Mouse (Mus musculus) forebrain, embryonic 12.5 days (tissue): ENCODE measurements around the gene Commd8. TPM values are rescaled to one million over a fixed set of nuclear protein-coding genes. Genes with fewer than 3 reads are reported as not detected.

Source experiments
- ATAC-seq: fragments of 200-750 bp; cut with Nextera tagmentation; 2 replicates; pipeline ENCODE4 v1.8.0; 2017; ENCODE audit warnings: moderate TSS enrichment; ENCODE audit not compliant: low FRiP score
- H3K27ac ChIP-seq: fragments of 300-500 bp; sonication (generic); 2 replicates; pipeline ENCODE4 v1.5.1; 2016; ENCODE audit warnings: mild to moderate bottlenecking
- H3K27me3 ChIP-seq: fragments of 300-500 bp; sonication (generic); 2 replicates; pipeline ENCODE4 v1.6.1; 2016; ENCODE audit warnings: mild to moderate bottlenecking
- H3K36me3 ChIP-seq: fragments of 300-500 bp; sonication (generic); replicated peaks from 2 replicates; pipeline ENCODE4 v1.6.1; 2016; ENCODE audit warnings: mild to moderate bottlenecking
- H3K4me1 ChIP-seq: fragments of 300-500 bp; sonication (generic); 2 replicates; pipeline ENCODE4 v1.6.1; 2016
- H3K4me2 ChIP-seq: fragments of 300-500 bp; sonication (generic); 2 replicates; pipeline ENCODE4 v1.6.1; 2016; ENCODE audit warnings: mild to moderate bottlenecking, moderate library complexity
- H3K4me3 ChIP-seq: fragments of 300-500 bp; sonication (generic); replicated peaks from 2 replicates; pipeline ENCODE4 v1.5.1; 2016; ENCODE audit warnings: mild to moderate bottlenecking
- H3K9ac ChIP-seq: fragments of 300-500 bp; sonication (generic); 2 replicates; pipeline ENCODE4 v1.6.1; 2016; ENCODE audit warnings: mild to moderate bottlenecking
- H3K9me3 ChIP-seq: fragments of 300-500 bp; sonication (generic); 2 replicates; pipeline ENCODE4 v1.6.1; 2016
- WGBS: fragments of 180-500 bp; shearing (Covaris S2); methylation state at CpG from one replicate; pipeline ENCODE4 v1.1.7; 2016; 5-methylcytosine and 5-hydroxymethylcytosine counted together
- polyA plus RNA-seq: library from polyadenylated mRNA; unstranded; fragments of >200 nt; fragmentation: Nextera tagmentation; extraction: Ambion mirVana; gene quantifications from 2 replicates; pipeline ENCODE4 v1.2.1, GENCODE M21; 2016

Gene Commd8
- polyA plus RNA-seq = 151 and 157 TPM in 2 replicates

- H3K9me3 ChIP-seq = no peaks in the 10 kb centered on the region
- H3K36me3 ChIP-seq = peaks cover 8% of the 10 kb centered on the region; the same call in 1 of the 2 replicates
- peak within 1 kb of the TSS; percentile 75 for H3K9ac ChIP-seq
- peak within 1 kb of the TSS; percentile 76 for H3K4me3 ChIP-seq
- ATAC-seq = peak; percentile 96
- under 1% methylated on average over 38 of the region's 38 CpGs for WGBS
- peak within 1 kb of the TSS; percentile 76 for H3K4me2 ChIP-seq
- no peaks in the 10 kb centered on the region for H3K27me3 ChIP-seq
- H3K27ac ChIP-seq = peak within 1 kb of the TSS; percentile 63
- peaks cover 9% of the 10 kb centered on the region for H3K4me1 ChIP-seq
These were observed at the start of gene Commd8 for GRCm38 (mm10) chr5:72167594-72168284. TSS of gene Commd8 (minus strand) at chr5:72168189.

GRCm38 (mm10) chr5:72211741-72212140 is 43.8 kb upstream of the Commd8 start:
- no peak for ATAC-seq
- Histone ChIP-seq H3K27me3 (no peaks in the 10 kb centered on the region), H3K9me3 (no peaks in the 10 kb centered on the region), H3K4me2 (no peak overlapping the region), H3K9ac (no peak overlapping the region), H3K36me3 (no peaks in the 10 kb centered on the region), H3K4me3 (no peak overlapping the region), H3K27ac (no peak overlapping the region), H3K4me1 (no peaks in the 10 kb centered on the region; the same call in 1 of the 2 replicates)
- WGBS = 77% methylated on average over 18 of the region's 18 CpGs

- WGBS = 74% methylated on average over 5 of the region's 5 CpGs
- Histone ChIP-seq H3K4me1 (no peaks in the 10 kb centered on the region; the same call in 1 of the 2 replicates), H3K27me3 (no peaks in the 10 kb centered on the region), H3K9ac (no peak overlapping the region), H3K4me2 (no peak overlapping the region), H3K4me3 (no peak overlapping the region), H3K27ac (no peak overlapping the region), H3K36me3 (no peaks in the 10 kb centered on the region), H3K9me3 (no peaks in the 10 kb centered on the region)
- no peak for ATAC-seq
These were observed 42.8 kb upstream of the Commd8 start for GRCm38 (mm10) chr5:72210812-72211139.

GRCm38 (mm10) chr5:72210123-72210811 is 42.3 kb upstream of the Commd8 start:
- WGBS = 72% methylated on average over 13 of the region's 13 CpGs
- Histone ChIP-seq H3K4me3 (no peak overlapping the region), H3K9me3 (no peaks in the 10 kb centered on the region), H3K4me1 (no peaks in the 10 kb centered on the region; the same call in 1 of the 2 replicates), H3K4me2 (no peak overlapping the region), H3K27ac (no peak overlapping the region), H3K9ac (no peak overlapping the region), H3K27me3 (no peaks in the 10 kb centered on the region), H3K36me3 (no peaks in the 10 kb centered on the region)
- ATAC-seq = no peak

GRCm38 (mm10) chr5:72208515-72208914 is 40.5 kb upstream of the Commd8 start:
- 97% methylated on average over 1 of the region's 1 CpGs for WGBS
- Histone ChIP-seq H3K9me3 (no peaks in the 10 kb centered on the region), H3K36me3 (no peaks in the 10 kb centered on the region), H3K27me3 (no peaks in the 10 kb centered on the region), H3K9ac (no peak overlapping the region), H3K4me3 (no peak overlapping the region), H3K27ac (no peak overlapping the region), H3K4me2 (no peak overlapping the region), H3K4me1 (peaks cover 2% of the 10 kb centered on the region; the same call in 1 of the 2 replicates)
- ATAC-seq = no peak

GRCm38 (mm10) chr5:72205271-72205670 is 37.3 kb upstream of the Commd8 start:
- no peak for ATAC-seq
- Histone ChIP-seq H3K9ac (no peak overlapping the region), H3K27ac (no peak overlapping the region), H3K4me1 (peaks cover 3% of the 10 kb centered on the region; the same call in 1 of the 2 replicates), H3K27me3 (0 out of 2 replicates have a peak, but pooled peaks cover 2% of the 10 kb centered on the region), H3K4me2 (no peak overlapping the region), H3K36me3 (no peaks in the 10 kb centered on the region), H3K4me3 (no peak overlapping the region), H3K9me3 (no peaks in the 10 kb centered on the region)
- 84% methylated on average over 5 of the region's 5 CpGs for WGBS

- H3K4me3 ChIP-seq = no peak overlapping the region
- H3K36me3 ChIP-seq = no peaks in the 10 kb centered on the region
- no peak overlapping the region for H3K27ac ChIP-seq
- ATAC-seq = no peak
- no peak overlapping the region for H3K4me2 ChIP-seq
- 0 out of 2 replicates have a peak, but pooled peaks cover 2% of the 10 kb centered on the region for H3K27me3 ChIP-seq
- WGBS = 82% methylated on average over 2 of the region's 2 CpGs
- H3K9ac ChIP-seq = no peak overlapping the region
- peaks cover 3% of the 10 kb centered on the region; the same call in 1 of the 2 replicates for H3K4me1 ChIP-seq
- H3K9me3 ChIP-seq = no peaks in the 10 kb centered on the region
These were observed 36.5 kb upstream of the Commd8 start for GRCm38 (mm10) chr5:72204507-72204906.

- ATAC-seq = peak; percentile 24; the same call in 1 of the 2 replicates
- Histone ChIP-seq H3K27ac (no peak overlapping the region), H3K36me3 (no peaks in the 10 kb centered on the region), H3K4me2 (peak overlapping the region; percentile 80), H3K9ac (peak overlapping the region; percentile 47), H3K4me1 (peaks cover 3% of the 10 kb centered on the region; the same call in 1 of the 2 replicates), H3K9me3 (no peaks in the 10 kb centered on the region), H3K27me3 (0 out of 2 replicates have a peak, but pooled peaks cover 2% of the 10 kb centered on the region), H3K4me3 (peak overlapping the region; percentile 57)
- 10% methylated on average over 10 of the region's 10 CpGs for WGBS
These were observed 35.7 kb upstream of the Commd8 start for GRCm38 (mm10) chr5:72203734-72204073.

GRCm38 (mm10) chr5:72203028-72203733 is 35.2 kb upstream of the Commd8 start:
- peak overlapping the region; percentile 57 for H3K4me3 ChIP-seq
- H3K4me2 ChIP-seq = peak overlapping the region; percentile 80
- H3K27me3 ChIP-seq = 0 out of 2 replicates have a peak, but pooled peaks cover 2% of the 10 kb centered on the region
- H3K9me3 ChIP-seq = no peaks in the 10 kb centered on the region
- H3K9ac ChIP-seq = peak overlapping the region; percentile 47
- ATAC-seq = peak; percentile 98
- H3K27ac ChIP-seq = 0 out of 2 replicates have a peak overlapping the region, but pooled peaks have one; percentile 36
- H3K4me1 ChIP-seq = peaks cover 3% of the 10 kb centered on the region; the same call in 1 of the 2 replicates
- no peaks in the 10 kb centered on the region for H3K36me3 ChIP-seq
- under 1% methylated on average over 32 of the region's 32 CpGs for WGBS

GRCm38 (mm10) chr5:72202016-72202415 is 34.0 kb upstream of the Commd8 start:
- Histone ChIP-seq H3K4me3 (no peak overlapping the region), H3K9ac (no peak overlapping the region), H3K4me2 (0 out of 2 replicates have a peak overlapping the region, but pooled peaks have one; percentile 3), H3K27me3 (0 out of 2 replicates have a peak, but pooled peaks cover 2% of the 10 kb centered on the region), H3K36me3 (no peaks in the 10 kb centered on the region), H3K4me1 (peaks cover 3% of the 10 kb centered on the region; the same call in 1 of the 2 replicates), H3K27ac (no peak overlapping the region), H3K9me3 (no peaks in the 10 kb centered on the region)
- ATAC-seq = no peak
- 37% methylated on average over 10 of the region's 10 CpGs for WGBS

- no peak overlapping the region for H3K27ac ChIP-seq
- ATAC-seq = no peak
- H3K4me3 ChIP-seq = no peak overlapping the region
- 0 out of 2 replicates have a peak, but pooled peaks cover 2% of the 10 kb centered on the region for H3K27me3 ChIP-seq
- 12% methylated on average over 7 of the region's 7 CpGs for WGBS
- no peaks in the 10 kb centered on the region for H3K9me3 ChIP-seq
- H3K36me3 ChIP-seq = no peaks in the 10 kb centered on the region
- H3K9ac ChIP-seq = no peak overlapping the region
- peaks cover 3% of the 10 kb centered on the region; the same call in 1 of the 2 replicates for H3K4me1 ChIP-seq
- 0 out of 2 replicates have a peak overlapping the region, but pooled peaks have one; percentile 3 for H3K4me2 ChIP-seq
These were observed 33.6 kb upstream of the Commd8 start for GRCm38 (mm10) chr5:72201600-72201999.

- no peak for ATAC-seq
- H3K36me3 ChIP-seq = no peaks in the 10 kb centered on the region
- no peak overlapping the region for H3K4me3 ChIP-seq
- no peaks in the 10 kb centered on the region for H3K9me3 ChIP-seq
- no peaks in the 10 kb centered on the region for H3K4me1 ChIP-seq
- no peak overlapping the region for H3K9ac ChIP-seq
- H3K4me2 ChIP-seq = no peak overlapping the region
- no peaks in the 10 kb centered on the region for H3K27me3 ChIP-seq
- WGBS = 90% methylated on average over 1 of the region's 1 CpGs
- no peak overlapping the region for H3K27ac ChIP-seq
These were observed 27.5 kb upstream of the Commd8 start for GRCm38 (mm10) chr5:72195442-72195841.
